ENCODE assay signal across 9 mouse cellular contexts in genomic region chr5:124211234-124211633, GRCm38 (mm10). TPM values are rescaled to one million over a fixed set of nuclear protein-coding genes. Genes with fewer than 3 reads are reported as not detected.
DNase-seq lines count a peak whose midpoint lies in the region; ATAC-seq and TF ChIP-seq lines count a peak whose summit lies in the region.
"Had no signal": no experiment of that assay in that cellular context is flagged by ENCODE, and none has a peak within 500 bp of the region (broad histone marks: within the 10 kb centered on the region; RNA-seq: fewer than 3 reads in every experiment).

No protein-coding gene starts in this region.

- H3K4me1 ChIP-seq in liver, adult 2 months (ENCODE audit: control insufficient read depth, insufficient read depth, low read length) = peaks cover 19% of the 10 kb centered on the region
- H3K4me1 ChIP-seq in liver, embryonic 11.5 days (replicated peaks; ENCODE audit: control insufficient read depth, insufficient read depth, low read length) = peaks cover 76% of the 10 kb centered on the region
- peaks cover 76% of the 10 kb centered on the region for H3K4me1 ChIP-seq in brown adipose tissue, adult 24 weeks (ENCODE audit: control insufficient read depth, insufficient read depth, insufficient read length, low read length)
- peaks cover 54% of the 10 kb centered on the region for H3K4me1 ChIP-seq in lung, adult 2 months (ENCODE audit: control insufficient read depth, insufficient read depth, low read length)

- H3K27me3 ChIP-seq in liver, adult 2 months (ENCODE audit: control insufficient read depth, insufficient read depth, low read length) = no peaks in the 10 kb centered on the region
- no peaks in the 10 kb centered on the region for H3K27me3 ChIP-seq in liver, embryonic 11.5 days (replicated peaks; ENCODE audit: control insufficient read depth, insufficient read depth, low read length)

- H3K79me2 ChIP-seq in liver, adult 2 months (ENCODE audit: control insufficient read depth, insufficient read depth, low read length) = peaks cover 8% of the 10 kb centered on the region; the same call in 1 of the 2 replicates

- peak; percentile 92 for DNase-seq in liver, adult 2 months (ENCODE audit: extremely low read depth, low read depth, low spot score)
- no peak for DNase-seq in liver, embryonic 11.5 days (ENCODE audit: low spot score)
- DNase-seq in cerebellum, postnatal 36 days = peak; percentile 48 to 55
- DNase-seq in heart, postnatal 10 days = peak; percentile 85 to 89
- DNase-seq in right cerebral cortex, postnatal 4 days = no peak
- DNase-seq in neural tube, embryonic 10.5 days (ENCODE audit: extremely low spot score, low spot score) = no peak
- no peak for DNase-seq in lung, adult 2 months

- TF ChIP-seq POLR2A in liver, adult 2 months (IDR thresholded peaks at IDR 0.05; ENCODE audit: extremely low read depth, insufficient read depth, low read length) = 0 out of 2 replicates have a peak, but pooled peaks have one; percentile 27
- TF ChIP-seq POLR2A in lung, adult 2 months (IDR thresholded peaks at IDR 0.05; ENCODE audit: borderline replicate concordance, extremely low read depth, low read depth, low read length) = no peak

- no peaks in the 10 kb centered on the region for H3K36me3 ChIP-seq in liver, adult 2 months (ENCODE audit: control insufficient read depth, insufficient read depth, low read length)
- peaks cover 5% of the 10 kb centered on the region; the same call in 1 of the 2 replicates for H3K36me3 ChIP-seq in liver, embryonic 11.5 days (ENCODE audit: control insufficient read depth, insufficient read depth, low read length)

- 0 out of 2 replicates have a peak, but pooled peaks have one; percentile 10 for TF ChIP-seq CTCF in liver, adult 2 months (IDR thresholded peaks at IDR 0.05; ENCODE audit: low read depth, low read length)
- TF ChIP-seq CTCF in lung, adult 2 months (IDR thresholded peaks at IDR 0.05; ENCODE audit: insufficient read depth, low read length) = no peak

- WGBS in liver, adult 2 months = 10% methylated on average over 8 of the region's 8 CpGs
- WGBS in liver, embryonic 11.5 days = 92% methylated on average over 8 of the region's 8 CpGs
- 42% methylated on average over 8 of the region's 8 CpGs for WGBS in lung, adult 2 months

- intact Hi-C loops in heart, postnatal 10 days (cut with DNase I) = no loop called here

- H3K4me2 ChIP-seq in liver, embryonic 11.5 days = no peak overlapping the region

- H3K27ac ChIP-seq in liver, adult 2 months (replicated peaks; ENCODE audit: insufficient read depth, low read depth, low read length) = peak overlapping the region; percentile 77
- H3K27ac ChIP-seq in liver, embryonic 11.5 days (ENCODE audit: low read depth, low read length) = no peak overlapping the region
- H3K27ac ChIP-seq in brown adipose tissue, adult 24 weeks (replicated peaks; ENCODE audit: low read depth, low read length) = peak overlapping the region; percentile 95

- H3K9ac ChIP-seq in liver, adult 2 months (ENCODE audit: low read depth, low read length) = peak overlapping the region; percentile 70
- H3K9ac ChIP-seq in liver, embryonic 11.5 days (ENCODE audit: low read depth, low read length) = no peak overlapping the region

- no peak overlapping the region for H3K4me3 ChIP-seq in liver, adult 2 months (ENCODE audit: insufficient read depth, low read depth, low read length)
- no peak overlapping the region for H3K4me3 ChIP-seq in liver, embryonic 11.5 days (ENCODE audit: low read depth, low read length)
- peak overlapping the region; percentile 1; the same call in 1 of the 2 replicates for H3K4me3 ChIP-seq in brown adipose tissue, adult 24 weeks (ENCODE audit: insufficient read depth, low read depth, low read length)
- no peak overlapping the region for H3K4me3 ChIP-seq in lung, adult 2 months (replicated peaks; ENCODE audit: extremely low read depth, low read depth, low read length)
- H3K4me3 ChIP-seq: erythroblast, embryonic 14.5 days had no signal

- ATAC-seq in liver, embryonic 11.5 days (replicated peaks; ENCODE audit: low FRiP score) = no peak

- H3K9me3 ChIP-seq in liver, embryonic 11.5 days (ENCODE audit: control insufficient read depth, low read length) = no peaks in the 10 kb centered on the region

RNA-seq across cellular contexts. Expression of gene Pitpnm2, which starts 38.3 kb away (rescaled TPM):
- 10.6 and 13.9 TPM in 2 replicates for total RNA-seq in liver, adult 2 months (2014; rRNA removed)
- polyA plus RNA-seq in liver, adult 2 months (2012; rRNA removed) = 25.5 and 30.3 TPM in 2 replicates
- 5.1 and 5.9 TPM in 2 replicates for polyA plus RNA-seq in liver, embryonic 11.5 days (2014; fragmentation: Nextera tagmentation; extraction: Ambion mirVana)
- 20.3 and 21.8 TPM in 2 replicates for polyA plus RNA-seq in brown adipose tissue, adult 24 weeks (2012; ENCODE audit: insufficient read depth, insufficient read length, missing spikeins)
- 10 to 100 TPM; 54.2 to 58.3 TPM for total RNA-seq in heart, postnatal 10 days (2021)
- 122 and 163 TPM in 2 replicates for polyA plus RNA-seq in lung, adult 2 months (2012; rRNA removed)

Comparison
In these comparisons a context has a peak if more than half of its experiments do, and no peak if none do; other contexts are left out.
1. DNase-seq: peak in liver, adult 2 months (single experiment), cerebellum, postnatal 36 days (2 of 2) and heart, postnatal 10 days (2 of 2); none in liver, embryonic 11.5 days (single experiment), right cerebral cortex, postnatal 4 days (single experiment), neural tube, embryonic 10.5 days (single experiment) and lung, adult 2 months (single experiment).